Mouse (Mus musculus) erythroblast, embryonic 14.5 days (primary cell): Measurements from ENCODE around the gene Kera.

Experiments
- GATA1 ChIP-seq: IDR thresholded peaks from 2 replicates; pipeline ENCODE4 v1.6.1; 2012; ENCODE audit warnings: low read length, inconsistent platforms, mixed read lengths
- TAL1 ChIP-seq: IDR thresholded peaks from 3 replicates; pipeline ENCODE4 v1.6.1; 2012; ENCODE audit warnings: low read length, inconsistent platforms, mixed read lengths

GRCm38 (mm10) chr10:97603256-97603655, 3.4 kb upstream of the Kera start:
- TF ChIP-seq GATA1 (no peak), TAL1 (no peak)
